Mouse (Mus musculus) common myeloid progenitor, adult 5-6 weeks (primary cell): Measurements from ENCODE around the gene Sval3. TPM values are rescaled to one million over a fixed set of nuclear protein-coding genes. Genes with fewer than 3 reads are reported as not detected.

Experiments
- ATAC-seq: replicated peaks from 2 replicates; pipeline ENCODE4 v1.8.0; 2016; ENCODE audit warnings: low read depth, mild to moderate bottlenecking, moderate TSS enrichment, inconsistent platforms; ENCODE audit not compliant: poor library complexity, severe bottlenecking
- total RNA-seq: library from RNA; stranded (forward); fragments of 200-1000, 187-1606 nt; gene quantifications from 2 replicates; pipeline ENCODE4 v1.2.3, GENCODE M21; 2017

Sval3 gene
- not detected in 2 replicates for total RNA-seq

DNA sequence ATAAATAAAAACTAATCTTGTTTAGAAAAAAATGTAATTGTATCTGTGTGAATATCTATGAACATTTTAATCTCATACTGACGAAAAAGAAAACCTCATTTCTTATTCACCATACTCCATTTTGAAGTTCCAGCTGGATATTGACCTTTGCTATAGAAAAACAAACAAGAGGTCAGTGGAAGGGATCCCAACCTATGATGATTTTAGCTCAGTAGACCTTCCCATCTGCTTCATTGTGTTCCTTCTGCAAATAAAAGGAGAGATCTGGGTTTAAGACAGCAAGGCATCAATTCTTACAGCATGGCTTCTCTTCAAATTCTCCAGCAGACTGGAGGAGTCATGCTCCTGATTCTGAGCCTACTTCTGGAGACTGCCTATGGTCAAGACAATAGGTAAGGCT lies at the start of gene Sval3:
TSS of gene Sval3 (plus strand) at position 301 of the 400 bp plus-strand sequence.
- ATAC-seq = no peak

DNA sequence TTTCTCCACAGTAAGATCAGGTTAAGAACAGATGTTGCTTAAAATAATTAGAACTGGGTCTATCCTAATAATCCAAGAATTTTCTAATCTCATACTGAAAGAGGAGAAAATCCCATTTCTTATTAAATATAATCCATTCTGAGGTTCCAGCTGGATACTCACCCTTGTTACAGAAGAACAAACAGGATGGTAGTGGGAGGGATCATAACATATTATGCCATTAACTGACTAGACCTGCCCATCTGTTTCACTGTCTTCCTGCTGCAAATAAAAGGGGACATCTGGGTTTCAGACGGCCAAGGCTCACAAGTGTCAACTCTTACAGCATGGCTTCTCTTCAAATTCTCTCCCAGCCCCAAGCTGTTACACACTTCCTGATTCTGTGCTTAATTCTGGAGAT lies 16.6 kb upstream of the Sval3 start, which contains the start of gene Sval1:
TSS of gene Sval1 (plus strand) at position 301 of the 400 bp plus-strand sequence.
- ATAC-seq = no peak

Other genes with a start within 250 kb of the Sval3 start
- gene Olfr459, start 193.0 kb upstream of the Sval3 start, total RNA-seq = not detected in 2 replicates
- not detected in 2 replicates for gene Pip, start 120.6 kb upstream of the Sval3 start, total RNA-seq
- not detected in 2 replicates for gene Sval2, start 115.2 kb upstream of the Sval3 start, total RNA-seq
- gene Sval1, start 16.5 kb upstream of the Sval3 start, total RNA-seq = not detected in 2 replicates
- not detected in 2 replicates for gene Sva, start 70.3 kb downstream of the Sval3 start, total RNA-seq
- not detected in 2 replicates for gene Tas2r139, start 172.8 kb downstream of the Sval3 start, total RNA-seq
- not detected in 2 replicates for gene Tas2r144, start 247.2 kb downstream of the Sval3 start, total RNA-seq